Mouse (Mus musculus): Measurements from ENCODE around the gene Siglech. TPM values are rescaled to one million over a fixed set of nuclear protein-coding genes. Genes with fewer than 3 reads are reported as not detected.
A peak's percentile ranks its signal among the peaks of the same experiment; 100 is the strongest.

Siglech gene
- polyA plus RNA-seq, 1 experiment from 2014 or later = 0.79 TPM

- peak; percentile 94 for ATAC-seq (ENCODE audit: low FRiP score, low TSS enrichment)
- Histone ChIP-seq H3K27ac (replicated peaks) (no peak overlapping the region), H3K36me3 (ENCODE audit: control insufficient read depth, insufficient read depth, low read length) (peaks cover 26% of the 10 kb centered on the region), H3K9me3 (ENCODE audit: control insufficient read depth, low read length) (no peaks in the 10 kb centered on the region), H3K9ac (ENCODE audit: low read length) (no peak overlapping the region), H3K27me3 (ENCODE audit: control insufficient read depth, insufficient read depth, low read length) (no peaks in the 10 kb centered on the region), H3K4me2 (replicated peaks; ENCODE audit: low read depth) (no peak overlapping the region), H3K4me3 (ENCODE audit: low read depth, low read length) (no peak overlapping the region), H3K4me1 (replicated peaks; ENCODE audit: control insufficient read depth, insufficient read depth) (no peaks in the 10 kb centered on the region)
- TF ChIP-seq CTCF (IDR thresholded peaks at IDR 0.05; ENCODE audit: low read depth) (no peak), EP300 (optimal IDR thresholded peaks at IDR 0.05) (no peak)
- WGBS = 80% methylated on average over 9 of the region's 9 CpGs
- peak; percentile 43 for DNase-seq (ENCODE audit: low spot score)
Measured at GRCm38 (mm10) chr7:55827551-55827950, 59.6 kb downstream of the Siglech start.

Other genes starting within 250 kb of the Siglech start
- gene Tubgcp5, start 26.0 kb downstream of the Siglech start, polyA plus RNA-seq (2015; fragmentation: Nextera tagmentation; extraction: Ambion mirVana) = 8.8 and 10.0 TPM in 2 replicates
- 49.7 and 59.1 TPM in 2 replicates for gene Cyfip1, start 73.6 kb downstream of the Siglech start, polyA plus RNA-seq (2015; fragmentation: Nextera tagmentation; extraction: Ambion mirVana)
- 38.0 and 39.2 TPM in 2 replicates for gene Nipa2, start 194.3 kb downstream of the Siglech start, polyA plus RNA-seq (2015; fragmentation: Nextera tagmentation; extraction: Ambion mirVana)